Mouse (Mus musculus): ENCODE results near the gene Rin1.

DNA sequence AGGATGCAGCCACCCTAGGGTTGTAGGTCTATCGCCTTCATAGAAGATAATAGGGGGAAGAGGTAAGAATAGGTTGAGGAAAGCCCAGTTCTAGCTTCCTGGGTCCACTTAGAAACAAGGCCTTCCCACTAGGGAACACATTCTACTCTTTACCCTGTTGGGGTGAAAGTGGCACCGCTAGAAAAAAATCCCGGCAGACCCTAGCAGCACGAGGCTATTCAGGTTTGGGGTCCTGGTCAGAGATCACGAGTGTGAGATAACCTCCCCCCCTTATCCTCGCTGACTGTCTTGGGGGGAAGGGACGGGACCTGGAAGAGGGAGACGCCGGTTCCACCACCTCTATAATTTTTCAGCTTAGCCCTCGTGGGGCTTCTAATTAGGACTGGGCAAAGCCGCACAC lies 20.8 kb downstream of the Rin1 start:
- no peak for TF ChIP-seq POLR2A (IDR thresholded peaks at IDR 0.05; ENCODE audit: low read depth, low read length)
- no peak for TF ChIP-seq CTCF (conservative IDR thresholded peaks at IDR 0.05 in 1 of 2, IDR thresholded peaks at IDR 0.05 in 1 of 2; ENCODE audit: low read depth in 2 of 2, low read length in 2 of 2)
- TF ChIP-seq POLR2AphosphoS2 (IDR thresholded peaks at IDR 0.05; ENCODE audit: low read depth, low read length), result no peak

All from CH12.LX (cell line).